Mouse (Mus musculus) cerebellum, postnatal 25 days (tissue): ENCODE measurements at regions not wholly inside any gene's neighbourhood (a gene's known extent, or its start where the extent isn't known, plus 50 kb on each side); places are given as distances from the start of the nearest gene placed in this dataset.

Experiments
- DNase-seq, 2 experiments: peaks; one replicate each; pipeline ENCODE4 v3.0.0; 2021; ENCODE audit warnings: mixed read lengths in 2 of 2

GRCm38 (mm10) chr1:169046791-169047525, 484.3 kb downstream of the Nuf2 start:
- no peak for DNase-seq

GRCm38 (mm10) chr1:169033517-169033916, 497.7 kb downstream of the Nuf2 start:
- DNase-seq = no peak

- DNase-seq = no peak
Measured at GRCm38 (mm10) chr1:169031849-169032542, 499.3 kb downstream of the Nuf2 start.

- no peak for DNase-seq
Measured at GRCm38 (mm10) chr1:169027706-169028105, 503.6 kb downstream of the Nuf2 start.

- DNase-seq = no peak
Measured at GRCm38 (mm10) chr1:169027241-169027640, 504.0 kb downstream of the Nuf2 start.

- DNase-seq = no peak
Measured at GRCm38 (mm10) chr1:169024531-169024930, 506.7 kb downstream of the Nuf2 start.

- DNase-seq = no peak
Measured at GRCm38 (mm10) chr1:168991506-168992244, 539.6 kb downstream of the Nuf2 start.

GRCm38 (mm10) chr1:168975037-168975698, 543.1 kb upstream of the Pbx1 start:
- DNase-seq = no peak

GRCm38 (mm10) chr1:168969402-168969801, 537.3 kb upstream of the Pbx1 start:
- no peak for DNase-seq

- no peak for DNase-seq
Measured at GRCm38 (mm10) chr1:168967334-168967733, 535.3 kb upstream of the Pbx1 start.

GRCm38 (mm10) chr1:168964467-168964904, 532.4 kb upstream of the Pbx1 start:
- no peak for DNase-seq

GRCm38 (mm10) chr1:168950947-168951346, 518.9 kb upstream of the Pbx1 start:
- DNase-seq = no peak

GRCm38 (mm10) chr1:168924100-168924815, 492.2 kb upstream of the Pbx1 start:
- DNase-seq = no peak

- no peak for DNase-seq
Measured at GRCm38 (mm10) chr1:168918331-168919076, 486.4 kb upstream of the Pbx1 start.

- no peak for DNase-seq
Measured at GRCm38 (mm10) chr1:168908684-168909175, 476.7 kb upstream of the Pbx1 start.

GRCm38 (mm10) chr1:168908192-168908591, 476.1 kb upstream of the Pbx1 start:
- no peak for DNase-seq

GRCm38 (mm10) chr1:168898483-168898882, 466.4 kb upstream of the Pbx1 start:
- no peak for DNase-seq

GRCm38 (mm10) chr1:168861577-168861976, 429.5 kb upstream of the Pbx1 start:
- DNase-seq = no peak

GRCm38 (mm10) chr1:168823184-168823583, 391.1 kb upstream of the Pbx1 start:
- no peak for DNase-seq

GRCm38 (mm10) chr1:168818381-168818780, 386.3 kb upstream of the Pbx1 start:
- peak in 1 of 2 experiments; percentile 32 for DNase-seq

GRCm38 (mm10) chr1:168807084-168807483, 375.0 kb upstream of the Pbx1 start:
- no peak for DNase-seq
